Mouse (Mus musculus): ENCODE data around the gene Kcnip1. TPM values are rescaled to one million over a fixed set of nuclear protein-coding genes. Genes with fewer than 3 reads are reported as not detected.

Kcnip1 gene
- 0.10 and 0.15 TPM in 2 replicates for polyA plus RNA-seq (2012; rRNA removed)
- polyA plus RNA-seq (2014; fragmentation: Nextera tagmentation; extraction: Ambion mirVana) = 0.14 and 0.25 TPM in 2 replicates

GRCm38 (mm10) chr11:33992938-33993337, at the start of gene Kcnip1:
Gene Kcnip1, minus strand, starts transcription at chr11:33993152.
- Histone ChIP-seq H3K36me3 (replicated peaks; ENCODE audit: control insufficient read depth, insufficient read depth, low read depth) (no peaks in the 10 kb centered on the region), H3K4me3 (ENCODE audit: insufficient read depth in 1 of 2, low read depth in 2 of 2, low read length in 2 of 2) (no peak within 1 kb of the TSS), H3K9me3 (ENCODE audit: control insufficient read depth, low read length) (no peaks in the 10 kb centered on the region), H3K27ac (no peak within 1 kb of the TSS), H3K9ac (replicated peaks) (no peak within 1 kb of the TSS), H3K4me1 (replicated peaks; ENCODE audit: control insufficient read depth in 2 of 2, insufficient read depth in 2 of 2, low read length in 1 of 2) (peaks cover 0 to 5% of the 10 kb centered on the region in 2 experiments; a peak in 1 of 4 replicates), H3K4me2 (ENCODE audit: low read depth) (no peak within 1 kb of the TSS), H3K27me3 (ENCODE audit: control insufficient read depth, insufficient read depth, low read length) (no peaks in the 10 kb centered on the region)
- WGBS (ENCODE audit: insufficient replicate concordance) = 26% methylated on average over 12 of the region's 12 CpGs
- ATAC-seq (ENCODE audit: insufficient read depth) = no peak
- no peak for TF ChIP-seq EP300 (IDR thresholded peaks at IDR 0.05; ENCODE audit: low read depth)
- no peak for TF ChIP-seq CTCF (IDR thresholded peaks at IDR 0.05; ENCODE audit: low read depth)
- DNase-seq (ENCODE audit: low read depth in 3 of 3, low spot score in 3 of 3) = no peak

GRCm38 (mm10) chr11:34040061-34040460, 47.1 kb upstream of the Kcnip1 start:
- no peak overlapping the region for H3K9ac ChIP-seq (replicated peaks)
- 69% methylated on average over 5 of the region's 5 CpGs for WGBS (ENCODE audit: insufficient replicate concordance)
- H3K4me1 ChIP-seq (replicated peaks; ENCODE audit: control insufficient read depth in 2 of 2, insufficient read depth in 2 of 2, low read length in 1 of 2) = no peaks in the 10 kb centered on the region
- H3K27ac ChIP-seq = no peak overlapping the region
- H3K27me3 ChIP-seq (ENCODE audit: control insufficient read depth, insufficient read depth, low read length) = no peaks in the 10 kb centered on the region
- TF ChIP-seq EP300 (IDR thresholded peaks at IDR 0.05; ENCODE audit: low read depth) (no peak), CTCF (IDR thresholded peaks at IDR 0.05; ENCODE audit: low read depth) (no peak)
- no peak for DNase-seq (ENCODE audit: low read depth in 3 of 3, low spot score in 3 of 3)
- H3K36me3 ChIP-seq (replicated peaks; ENCODE audit: control insufficient read depth, insufficient read depth, low read depth) = no peaks in the 10 kb centered on the region
- no peak overlapping the region for H3K4me2 ChIP-seq (ENCODE audit: low read depth)
- H3K9me3 ChIP-seq (ENCODE audit: control insufficient read depth, low read length) = no peaks in the 10 kb centered on the region
- no peak for ATAC-seq (ENCODE audit: insufficient read depth)
- H3K4me3 ChIP-seq (ENCODE audit: insufficient read depth in 1 of 2, low read depth in 2 of 2, low read length in 2 of 2) = no peak overlapping the region

GRCm38 (mm10) chr11:34035909-34036658, 43.1 kb upstream of the Kcnip1 start:
- Histone ChIP-seq H3K9ac (replicated peaks) (no peak overlapping the region), H3K27ac (no peak overlapping the region), H3K4me2 (ENCODE audit: low read depth) (no peak overlapping the region), H3K9me3 (ENCODE audit: control insufficient read depth, low read length) (no peaks in the 10 kb centered on the region), H3K36me3 (replicated peaks; ENCODE audit: control insufficient read depth, insufficient read depth, low read depth) (no peaks in the 10 kb centered on the region), H3K4me3 (ENCODE audit: insufficient read depth in 1 of 2, low read depth in 2 of 2, low read length in 2 of 2) (no peak overlapping the region), H3K27me3 (ENCODE audit: control insufficient read depth, insufficient read depth, low read length) (no peaks in the 10 kb centered on the region), H3K4me1 (replicated peaks; ENCODE audit: control insufficient read depth in 2 of 2, insufficient read depth in 2 of 2, low read length in 1 of 2) (peaks cover 0 to 14% of the 10 kb centered on the region in 2 experiments; a peak in 3 of 4 replicates)
- ATAC-seq (ENCODE audit: insufficient read depth) = no peak
- 57% methylated on average over 5 of the region's 5 CpGs for WGBS (ENCODE audit: insufficient replicate concordance)
- TF ChIP-seq CTCF (IDR thresholded peaks at IDR 0.05; ENCODE audit: low read depth) = no peak
- no peak for TF ChIP-seq EP300 (IDR thresholded peaks at IDR 0.05; ENCODE audit: low read depth)
- DNase-seq (ENCODE audit: low read depth in 3 of 3, low spot score in 3 of 3) = no peak

GRCm38 (mm10) chr11:34034794-34035193, 41.8 kb upstream of the Kcnip1 start:
- 59% methylated on average over 2 of the region's 2 CpGs for WGBS (ENCODE audit: insufficient replicate concordance)

GRCm38 (mm10) chr11:34034008-34034505, 41.1 kb upstream of the Kcnip1 start:
- peaks cover 0 to 17% of the 10 kb centered on the region in 2 experiments; a peak in 3 of 4 replicates for H3K4me1 ChIP-seq (replicated peaks; ENCODE audit: control insufficient read depth in 2 of 2, insufficient read depth in 2 of 2, low read length in 1 of 2)
- H3K36me3 ChIP-seq (replicated peaks; ENCODE audit: control insufficient read depth, insufficient read depth, low read depth) = no peaks in the 10 kb centered on the region
- no peaks in the 10 kb centered on the region for H3K27me3 ChIP-seq (ENCODE audit: control insufficient read depth, insufficient read depth, low read length)
- H3K27ac ChIP-seq = no peak overlapping the region
- H3K4me3 ChIP-seq (ENCODE audit: insufficient read depth in 1 of 2, low read depth in 2 of 2, low read length in 2 of 2) = no peak overlapping the region
- no peak overlapping the region for H3K4me2 ChIP-seq (ENCODE audit: low read depth)
- TF ChIP-seq CTCF (IDR thresholded peaks at IDR 0.05; ENCODE audit: low read depth) (no peak), EP300 (IDR thresholded peaks at IDR 0.05; ENCODE audit: low read depth) (no peak)
- no peaks in the 10 kb centered on the region for H3K9me3 ChIP-seq (ENCODE audit: control insufficient read depth, low read length)
- no peak for DNase-seq (ENCODE audit: low read depth in 3 of 3, low spot score in 3 of 3)
- H3K9ac ChIP-seq (replicated peaks) = no peak overlapping the region
- no peak for ATAC-seq (ENCODE audit: insufficient read depth)
- 57% methylated on average over 5 of the region's 5 CpGs for WGBS (ENCODE audit: insufficient replicate concordance)

More at GRCm38 (mm10) chr11:34034794-34035193, 41.8 kb upstream of the Kcnip1 start:
- Histone ChIP-seq H3K36me3 (replicated peaks; ENCODE audit: control insufficient read depth, insufficient read depth, low read depth) (no peaks in the 10 kb centered on the region), H3K4me2 (ENCODE audit: low read depth) (no peak overlapping the region), H3K27me3 (ENCODE audit: control insufficient read depth, insufficient read depth, low read length) (no peaks in the 10 kb centered on the region), H3K4me3 (ENCODE audit: insufficient read depth in 1 of 2, low read depth in 2 of 2, low read length in 2 of 2) (no peak overlapping the region), H3K27ac (no peak overlapping the region), H3K9ac (replicated peaks) (no peak overlapping the region), H3K4me1 (replicated peaks; ENCODE audit: control insufficient read depth in 2 of 2, insufficient read depth in 2 of 2, low read length in 1 of 2) (peaks cover 0 to 17% of the 10 kb centered on the region in 2 experiments; a peak in 3 of 4 replicates), H3K9me3 (ENCODE audit: control insufficient read depth, low read length) (no peaks in the 10 kb centered on the region)
- DNase-seq (ENCODE audit: low read depth in 3 of 3, low spot score in 3 of 3) = no peak
- ATAC-seq (ENCODE audit: insufficient read depth) = no peak
- TF ChIP-seq EP300 (IDR thresholded peaks at IDR 0.05; ENCODE audit: low read depth) (no peak), CTCF (IDR thresholded peaks at IDR 0.05; ENCODE audit: low read depth) (no peak)

All from liver, embryonic 14.5 days (tissue).